Mouse (Mus musculus) myocyte (in vitro differentiated cells): ENCODE data around the gene Fam117b. TPM values are rescaled to one million over a fixed set of nuclear protein-coding genes. Genes with fewer than 3 reads are reported as not detected.

Experiments used
- H3K27me3 ChIP-seq: one replicate; pipeline ENCODE4 v1.6.1; 2011; ENCODE audit not compliant: control insufficient read depth, insufficient read depth, insufficient read length
- H3K36me3 ChIP-seq: one replicate; pipeline ENCODE4 v1.6.1; 2011; ENCODE audit not compliant: control insufficient read depth, insufficient read depth
- H3K4me2 ChIP-seq: one replicate; pipeline ENCODE4 v1.6.1; 2011; ENCODE audit warnings: low read depth, control low read depth
- H3K4me3 ChIP-seq: one replicate; pipeline ENCODE4 v1.5.1; 2011; ENCODE audit warnings: mild to moderate bottlenecking, control low read depth, moderate library complexity
- H3K79me2 ChIP-seq: one replicate; pipeline ENCODE4 v1.6.1; 2011; ENCODE audit not compliant: control insufficient read depth, insufficient read depth
- H3ac ChIP-seq: one replicate; pipeline ENCODE4 v1.6.1; 2011; ENCODE audit not compliant: control insufficient read depth, insufficient read length
- CEBPB ChIP-seq: IDR thresholded peaks from 2 replicates; pipeline ENCODE4 v1.6.1; 2011; ENCODE audit warnings: mild to moderate bottlenecking, moderate library complexity; ENCODE audit not compliant: poor library complexity, insufficient read depth, severe bottlenecking
- E2F4 ChIP-seq: IDR thresholded peaks from one replicate; pipeline ENCODE4 v1.6.1; 2011; ENCODE audit warnings: mild to moderate bottlenecking, control low read depth, moderate library complexity; ENCODE audit not compliant: insufficient read depth
- MAX ChIP-seq: IDR thresholded peaks from one replicate; pipeline ENCODE4 v1.6.1; 2011; ENCODE audit warnings: low read depth, mild to moderate bottlenecking, control low read depth
- MYOD1 ChIP-seq, 3 experiments: IDR thresholded peaks; one replicate each; pipeline ENCODE4 v1.6.1; 2011; ENCODE audit warnings: control low read depth in 2 of 3, low read depth in 2 of 3, mild to moderate bottlenecking in 2 of 3, moderate library complexity in 1 of 3; ENCODE audit not compliant: insufficient read length in 2 of 3, control insufficient read depth in 1 of 3
- MYOG ChIP-seq, 3 experiments: IDR thresholded peaks; one replicate each; pipeline ENCODE4 v1.6.1; 2011; ENCODE audit warnings: control low read depth in 2 of 3, low read depth in 2 of 3, mild to moderate bottlenecking in 2 of 3; ENCODE audit not compliant: insufficient read length in 2 of 3, control insufficient read depth in 1 of 3, insufficient read depth in 1 of 3
- POLR2A ChIP-seq: IDR thresholded peaks from one replicate; pipeline ENCODE4 v1.6.1; 2011; ENCODE audit warnings: low read depth, mild to moderate bottlenecking, control low read depth, moderate library complexity; ENCODE audit not compliant: insufficient read length
- POLR2AphosphoS2 ChIP-seq: IDR thresholded peaks from one replicate; pipeline ENCODE4 v1.6.1; 2011; ENCODE audit warnings: low read depth, control low read depth; ENCODE audit not compliant: insufficient read length
- REST ChIP-seq: IDR thresholded peaks from one replicate; pipeline ENCODE4 v1.6.1; 2011; ENCODE audit warnings: mild to moderate bottlenecking, control low read depth, moderate library complexity; ENCODE audit not compliant: insufficient read depth, insufficient read length
- SRF ChIP-seq: IDR thresholded peaks from one replicate; pipeline ENCODE4 v1.6.1; 2011; ENCODE audit warnings: low read depth; ENCODE audit not compliant: control insufficient read depth, insufficient read length
- TCF12 ChIP-seq: IDR thresholded peaks from one replicate; pipeline ENCODE4 v1.6.1; 2011; ENCODE audit warnings: mild to moderate bottlenecking, control low read depth; ENCODE audit not compliant: poor library complexity, insufficient read depth, severe bottlenecking
- TCF3 ChIP-seq: IDR thresholded peaks from one replicate; pipeline ENCODE4 v1.6.1; 2011; ENCODE audit warnings: low read depth, control low read depth; ENCODE audit not compliant: insufficient read length
- USF1 ChIP-seq: IDR thresholded peaks from one replicate; pipeline ENCODE4 v1.6.1; 2011; ENCODE audit warnings: low read depth, mild to moderate bottlenecking, control low read depth, moderate library complexity
- polyA plus RNA-seq: library from polyadenylated mRNA; unstranded; fragments of >200 nt; fragmentation: generic; extraction: Trizol; gene quantifications from one replicate; pipeline ENCODE4 v1.2.1, GENCODE M21; 2012; ENCODE audit warnings: missing spikeins

The Fam117b gene
- polyA plus RNA-seq, 1 experiment: 4.3 TPM

DNA sequence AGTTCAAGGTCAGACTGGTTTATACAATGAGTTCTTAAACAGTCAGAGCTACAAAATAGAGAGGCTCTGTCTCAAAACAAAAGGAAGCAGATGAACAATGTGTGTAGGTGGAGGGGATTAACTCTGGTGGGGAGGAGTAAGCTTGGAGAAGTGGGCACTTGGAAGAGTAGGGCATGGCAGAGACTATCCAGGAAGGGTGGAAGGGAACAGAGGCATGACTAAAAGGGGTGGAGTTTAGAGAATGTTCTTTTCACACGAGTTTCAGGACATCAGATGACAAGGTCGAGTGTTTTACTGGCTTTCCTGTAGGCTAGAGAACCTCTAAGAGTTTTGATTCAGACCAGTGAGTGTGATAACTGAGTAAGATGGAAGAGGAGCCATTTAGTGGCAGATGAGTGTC is 5.1 kb upstream of the Fam117b start:
- H3K4me3 ChIP-seq: no peak overlapping the region
- no peaks in the 10 kb centered on the region for H3K27me3 ChIP-seq
- no peak overlapping the region for H3ac ChIP-seq
- no peak overlapping the region for H3K4me2 ChIP-seq
- no peaks in the 10 kb centered on the region for H3K36me3 ChIP-seq
- no peak for TF ChIP-seq MYOG (IDR thresholded peaks at IDR 0.05; ENCODE audit: control insufficient read depth in 1 of 3, insufficient read depth in 1 of 3, insufficient read length in 2 of 3, low read depth in 2 of 3)
- TF ChIP-seq E2F4: no peak
- TF ChIP-seq TCF12: no peak
- no peak for TF ChIP-seq SRF
- TF ChIP-seq MYOD1 (IDR thresholded peaks at IDR 0.05; ENCODE audit: control insufficient read depth in 1 of 3, insufficient read length in 2 of 3, low read depth in 2 of 3): no peak
- no peak for TF ChIP-seq POLR2A
- TF ChIP-seq REST: no peak
- no peak for TF ChIP-seq POLR2AphosphoS2
- TF ChIP-seq MAX: no peak
- TF ChIP-seq TCF3: no peak
- TF ChIP-seq USF1: no peak
- no peak for TF ChIP-seq CEBPB
- no peaks in the 10 kb centered on the region for H3K79me2 ChIP-seq

DNA sequence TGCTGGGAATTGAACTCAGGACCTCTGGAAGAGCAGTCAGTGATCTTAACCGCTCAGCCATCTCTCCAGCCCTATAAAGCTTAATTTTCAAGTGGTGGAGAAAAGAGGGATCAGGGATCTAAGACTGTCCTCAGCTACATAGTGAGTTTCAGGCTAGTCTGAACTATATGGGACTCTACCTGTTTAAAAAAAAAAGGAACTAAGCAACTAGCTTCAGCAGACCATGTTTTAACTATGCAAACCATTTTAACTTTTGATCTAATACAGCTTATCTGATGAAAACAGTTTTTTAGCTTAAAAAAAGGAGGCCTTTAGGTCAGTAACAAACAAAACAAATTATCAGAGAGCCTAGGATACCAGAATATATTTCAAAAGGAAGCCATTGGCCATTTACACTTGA is 1.9 kb upstream of the Fam117b start:
- H3K27me3 ChIP-seq: no peaks in the 10 kb centered on the region
- H3K4me3 ChIP-seq: no peak overlapping the region
- TF ChIP-seq POLR2A: no peak
- TF ChIP-seq MAX: no peak
- H3ac ChIP-seq: no peak overlapping the region
- peaks cover 23% of the 10 kb centered on the region for H3K79me2 ChIP-seq
- no peak overlapping the region for H3K4me2 ChIP-seq
- H3K36me3 ChIP-seq: no peaks in the 10 kb centered on the region

GRCm38 (mm10) chr1:59913195-59913868 is 526 bp downstream of the Fam117b start:
- TF ChIP-seq MYOD1 (IDR thresholded peaks at IDR 0.05; ENCODE audit: control insufficient read depth in 1 of 3, insufficient read length in 2 of 3, low read depth in 2 of 3): peak in 1 of 3 experiments; percentile 51
- no peak for TF ChIP-seq POLR2A
- no peak for TF ChIP-seq SRF

GRCm38 (mm10) chr1:59913869-59914225 is 1.0 kb downstream of the Fam117b start:
- no peak for TF ChIP-seq TCF12
- TF ChIP-seq REST: no peak
- no peak for TF ChIP-seq POLR2A
- no peak for TF ChIP-seq SRF
- no peak for TF ChIP-seq CEBPB
- no peak for TF ChIP-seq TCF3
- no peak for TF ChIP-seq USF1
- no peak for TF ChIP-seq MYOD1 (IDR thresholded peaks at IDR 0.05; ENCODE audit: control insufficient read depth in 1 of 3, insufficient read length in 2 of 3, low read depth in 2 of 3)
- no peak for TF ChIP-seq E2F4
- no peak for TF ChIP-seq POLR2AphosphoS2
- TF ChIP-seq MAX: no peak
- TF ChIP-seq MYOG (IDR thresholded peaks at IDR 0.05; ENCODE audit: control insufficient read depth in 1 of 3, insufficient read depth in 1 of 3, insufficient read length in 2 of 3, low read depth in 2 of 3): no peak
- H3ac ChIP-seq: peak overlapping the region; percentile 96
- no peaks in the 10 kb centered on the region for H3K36me3 ChIP-seq
- peak overlapping the region; percentile 71 for H3K4me2 ChIP-seq
- peak overlapping the region; percentile 35 for H3K4me3 ChIP-seq
- no peaks in the 10 kb centered on the region for H3K27me3 ChIP-seq
- H3K79me2 ChIP-seq: peaks cover 36% of the 10 kb centered on the region

More at GRCm38 (mm10) chr1:59913195-59913868, 526 bp downstream of the Fam117b start:
- peak overlapping the region; percentile 71 for H3K4me2 ChIP-seq
- no peaks in the 10 kb centered on the region for H3K36me3 ChIP-seq
- peaks cover 33% of the 10 kb centered on the region for H3K79me2 ChIP-seq
- no peaks in the 10 kb centered on the region for H3K27me3 ChIP-seq
- H3K4me3 ChIP-seq: peak overlapping the region; percentile 35
- peak overlapping the region; percentile 96 for H3ac ChIP-seq

DNA sequence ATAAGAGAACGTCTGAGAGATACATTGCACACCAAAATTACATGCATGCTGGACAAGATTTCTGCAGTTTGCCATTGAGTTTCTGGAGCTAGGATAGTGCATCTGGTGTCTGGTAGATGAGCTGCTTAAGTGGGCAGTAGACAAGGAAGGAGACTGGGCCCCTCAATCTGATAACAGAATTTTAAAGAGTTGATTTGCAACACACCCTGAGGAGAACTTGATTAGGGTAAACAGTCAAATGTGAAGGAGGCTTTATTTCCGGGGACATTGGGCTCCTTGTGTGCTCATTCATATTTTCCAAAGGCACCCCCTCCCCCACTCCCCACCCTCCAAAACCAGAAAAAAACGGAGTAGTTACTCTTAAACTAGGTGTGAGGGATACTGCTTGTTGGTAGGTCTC is 2.0 kb downstream of the Fam117b start:
- no peak for TF ChIP-seq REST
- TF ChIP-seq USF1: no peak
- no peak for TF ChIP-seq MYOD1 (IDR thresholded peaks at IDR 0.05; ENCODE audit: control insufficient read depth in 1 of 3, insufficient read length in 2 of 3, low read depth in 2 of 3)
- no peak for TF ChIP-seq POLR2AphosphoS2
- TF ChIP-seq POLR2A: no peak
- TF ChIP-seq SRF: no peak
- TF ChIP-seq CEBPB: no peak
- no peak for TF ChIP-seq MYOG (IDR thresholded peaks at IDR 0.05; ENCODE audit: control insufficient read depth in 1 of 3, insufficient read depth in 1 of 3, insufficient read length in 2 of 3, low read depth in 2 of 3)
- TF ChIP-seq TCF12: no peak
- no peak for TF ChIP-seq MAX
- no peak for TF ChIP-seq E2F4
- TF ChIP-seq TCF3: no peak
- H3ac ChIP-seq: no peak overlapping the region
- peak overlapping the region; percentile 71 for H3K4me2 ChIP-seq
- H3K79me2 ChIP-seq: peaks cover 46% of the 10 kb centered on the region
- no peak overlapping the region for H3K4me3 ChIP-seq
- no peaks in the 10 kb centered on the region for H3K36me3 ChIP-seq
- H3K27me3 ChIP-seq: no peaks in the 10 kb centered on the region
